Mouse (Mus musculus) hindbrain, embryonic 10.5 days (tissue): Measurements from ENCODE around the gene Pou2f2. TPM values are rescaled to one million over a fixed set of nuclear protein-coding genes. Genes with fewer than 3 reads are reported as not detected.

Experiments
- DNase-seq: peaks from one replicate; pipeline ENCODE4 v3.0.0-alpha.2; 2017; ENCODE audit warnings: low spot score
- H3K27ac ChIP-seq: fragments of 300-500 bp; sonication (generic); 2 replicates; pipeline ENCODE4 v1.5.1; 2016; ENCODE audit warnings: mild to moderate bottlenecking, moderate library complexity
- H3K27me3 ChIP-seq: fragments of 300-500 bp; sonication (generic); 2 replicates; pipeline ENCODE4 v1.6.1; 2016; ENCODE audit warnings: mild to moderate bottlenecking; ENCODE audit not compliant: poor library complexity, insufficient read depth, severe bottlenecking
- H3K36me3 ChIP-seq: fragments of 300-500 bp; sonication (generic); 2 replicates; pipeline ENCODE4 v1.6.1; 2016; ENCODE audit warnings: mild to moderate bottlenecking, moderate library complexity
- H3K4me1 ChIP-seq: fragments of 300-500 bp; sonication (generic); replicated peaks from 2 replicates; pipeline ENCODE4 v1.6.1; 2016; ENCODE audit warnings: mild to moderate bottlenecking
- H3K4me3 ChIP-seq: fragments of 300-500 bp; sonication (generic); 2 replicates; pipeline ENCODE4 v1.5.1; 2016; ENCODE audit warnings: mild to moderate bottlenecking, moderate library complexity
- H3K9me3 ChIP-seq: fragments of 300-500 bp; sonication (generic); 2 replicates; pipeline ENCODE4 v1.6.1; 2016; ENCODE audit warnings: mild to moderate bottlenecking, moderate library complexity
- whole genome bisulfite sequencing: fragments of 180-500 bp; shearing (Covaris S2); methylation state at CpG from one replicate; pipeline ENCODE4 v1.1.7; 2016; 5-methylcytosine and 5-hydroxymethylcytosine counted together
- polyA plus RNA-seq: library from polyadenylated mRNA; unstranded; fragments of >200 nt; fragmentation: Nextera tagmentation; extraction: Ambion mirVana; gene quantifications from 2 replicates; pipeline ENCODE4 v1.2.1, GENCODE M21; 2016

Pou2f2 gene
- polyA plus RNA-seq, 1 experiment from 2014 or later, result 41.0 TPM

- no peak for DNase-seq
- Histone ChIP-seq H3K4me3 (no peak overlapping the region), H3K9me3 (no peaks in the 10 kb centered on the region), H3K4me1 (peaks cover 33% of the 10 kb centered on the region), H3K27me3 (peaks cover 70% of the 10 kb centered on the region), H3K36me3 (no peaks in the 10 kb centered on the region), H3K27ac (no peak overlapping the region)
- 82% methylated on average over 6 of the region's 6 CpGs for WGBS
These were observed 4.6 kb upstream of the Pou2f2 start for GRCm38 (mm10) chr7:25184091-25184490.

GRCm38 (mm10) chr7:25181814-25182213 lies 2.3 kb upstream of the Pou2f2 start:
- peak overlapping the region; percentile 71 for H3K4me3 ChIP-seq
- no peaks in the 10 kb centered on the region for H3K9me3 ChIP-seq
- H3K36me3 ChIP-seq, result no peaks in the 10 kb centered on the region
- 4% methylated on average over 21 of the region's 21 CpGs for WGBS
- peak overlapping the region; percentile 2; the same call in 1 of the 2 replicates for H3K27ac ChIP-seq
- peaks cover 50% of the 10 kb centered on the region for H3K4me1 ChIP-seq
- peaks cover 93% of the 10 kb centered on the region for H3K27me3 ChIP-seq
- DNase-seq, result no peak

GRCm38 (mm10) chr7:25181331-25181790 lies 1.8 kb upstream of the Pou2f2 start:
- WGBS, result 1% methylated on average over 15 of the region's 15 CpGs
- H3K4me3 ChIP-seq, result peak overlapping the region; percentile 71
- peak overlapping the region; percentile 2; the same call in 1 of the 2 replicates for H3K27ac ChIP-seq
- peaks cover 95% of the 10 kb centered on the region for H3K27me3 ChIP-seq
- peak; percentile 63 for DNase-seq
- H3K9me3 ChIP-seq, result no peaks in the 10 kb centered on the region
- H3K36me3 ChIP-seq, result no peaks in the 10 kb centered on the region
- peaks cover 54% of the 10 kb centered on the region for H3K4me1 ChIP-seq

- peak overlapping the region; percentile 92 for H3K27ac ChIP-seq
- H3K36me3 ChIP-seq, result no peaks in the 10 kb centered on the region
- H3K4me3 ChIP-seq, result peak overlapping the region; percentile 71
- WGBS, result 3% methylated on average over 6 of the region's 6 CpGs
- peaks cover 100% of the 10 kb centered on the region for H3K27me3 ChIP-seq
- H3K9me3 ChIP-seq, result no peaks in the 10 kb centered on the region
- peaks cover 61% of the 10 kb centered on the region for H3K4me1 ChIP-seq
- DNase-seq, result no peak
These were observed 986 bp upstream of the Pou2f2 start for GRCm38 (mm10) chr7:25180512-25180911.

- Histone ChIP-seq H3K4me1 (peaks cover 76% of the 10 kb centered on the region), H3K27me3 (peaks cover 92% of the 10 kb centered on the region), H3K9me3 (no peaks in the 10 kb centered on the region), H3K27ac (peak overlapping the region; percentile 92), H3K36me3 (no peaks in the 10 kb centered on the region), H3K4me3 (peak overlapping the region; percentile 71)
- under 1% methylated on average over 56 of the region's 56 CpGs for WGBS
- peak; percentile 47 for DNase-seq
These were observed 530 bp downstream of the Pou2f2 start for GRCm38 (mm10) chr7:25178787-25179605.

GRCm38 (mm10) chr7:25178317-25178716 lies 1.2 kb downstream of the Pou2f2 start:
- Histone ChIP-seq H3K36me3 (no peaks in the 10 kb centered on the region), H3K27ac (peak overlapping the region; percentile 92), H3K4me1 (peaks cover 83% of the 10 kb centered on the region), H3K4me3 (peak overlapping the region; percentile 71), H3K27me3 (peaks cover 85% of the 10 kb centered on the region), H3K9me3 (no peaks in the 10 kb centered on the region)
- WGBS, result 2% methylated on average over 17 of the region's 17 CpGs
- no peak for DNase-seq

GRCm38 (mm10) chr7:25174343-25174742 lies 5.2 kb downstream of the Pou2f2 start:
- Histone ChIP-seq H3K36me3 (no peaks in the 10 kb centered on the region), H3K9me3 (no peaks in the 10 kb centered on the region), H3K4me1 (peaks cover 83% of the 10 kb centered on the region), H3K27me3 (peaks cover 59% of the 10 kb centered on the region), H3K4me3 (no peak overlapping the region), H3K27ac (peak overlapping the region; percentile 75)
- 62% methylated on average over 11 of the region's 11 CpGs for WGBS
- DNase-seq, result no peak

GRCm38 (mm10) chr7:25172669-25173068 lies 6.9 kb downstream of the Pou2f2 start:
- peaks cover 47% of the 10 kb centered on the region for H3K27me3 ChIP-seq
- H3K27ac ChIP-seq, result peak overlapping the region; percentile 75
- H3K4me1 ChIP-seq, result peaks cover 69% of the 10 kb centered on the region
- H3K36me3 ChIP-seq, result no peaks in the 10 kb centered on the region
- H3K9me3 ChIP-seq, result no peaks in the 10 kb centered on the region
- 0 out of 2 replicates have a peak overlapping the region, but pooled peaks have one; percentile 3 for H3K4me3 ChIP-seq
- 27% methylated on average over 5 of the region's 5 CpGs for WGBS
- DNase-seq, result peak; percentile 61

- no peak overlapping the region for H3K27ac ChIP-seq
- H3K9me3 ChIP-seq, result no peaks in the 10 kb centered on the region
- H3K27me3 ChIP-seq, result peaks cover 31% of the 10 kb centered on the region
- H3K36me3 ChIP-seq, result no peaks in the 10 kb centered on the region
- H3K4me1 ChIP-seq, result peaks cover 51% of the 10 kb centered on the region
- no peak overlapping the region for H3K4me3 ChIP-seq
- 43% methylated on average over 3 of the region's 3 CpGs for WGBS
- no peak for DNase-seq
These were observed 8.9 kb downstream of the Pou2f2 start for GRCm38 (mm10) chr7:25170583-25170982.

- 84% methylated on average over 5 of the region's 5 CpGs for WGBS
- no peak overlapping the region for H3K4me3 ChIP-seq
These were observed 13.4 kb downstream of the Pou2f2 start for GRCm38 (mm10) chr7:25166106-25166505.

GRCm38 (mm10) chr7:25156158-25156648 lies 23.3 kb downstream of the Pou2f2 start:
- no peak for DNase-seq
- Histone ChIP-seq H3K4me3 (peak overlapping the region; percentile 46; the same call in 1 of the 2 replicates), H3K9me3 (no peaks in the 10 kb centered on the region), H3K36me3 (no peaks in the 10 kb centered on the region), H3K27ac (peak overlapping the region; percentile 91), H3K27me3 (peaks cover 61% of the 10 kb centered on the region), H3K4me1 (peaks cover 59% of the 10 kb centered on the region)
- WGBS, result 31% methylated on average over 14 of the region's 14 CpGs

More at GRCm38 (mm10) chr7:25166106-25166505, 13.4 kb downstream of the Pou2f2 start:
- Histone ChIP-seq H3K9me3 (no peaks in the 10 kb centered on the region), H3K4me1 (peaks cover 28% of the 10 kb centered on the region), H3K36me3 (no peaks in the 10 kb centered on the region), H3K27me3 (peaks cover 41% of the 10 kb centered on the region; the same call in 1 of the 2 replicates), H3K27ac (no peak overlapping the region)
- DNase-seq, result no peak

- Histone ChIP-seq H3K4me1 (peaks cover 65% of the 10 kb centered on the region), H3K4me3 (peak overlapping the region; percentile 46), H3K27ac (peak overlapping the region; percentile 91), H3K9me3 (no peaks in the 10 kb centered on the region), H3K27me3 (peaks cover 65% of the 10 kb centered on the region), H3K36me3 (no peaks in the 10 kb centered on the region)
- 9% methylated on average over 17 of the region's 17 CpGs for WGBS
- DNase-seq, result no peak
These were observed 23.9 kb downstream of the Pou2f2 start for GRCm38 (mm10) chr7:25155469-25156157.
